Mouse (Mus musculus) CH12.LX (cell line): ENCODE data around the gene Cd151. TPM values are rescaled to one million over a fixed set of nuclear protein-coding genes. Genes with fewer than 3 reads are reported as not detected.
A peak's percentile ranks its signal among the peaks of the same experiment; 100 is the strongest.

ENCODE experiments used
- DNase-seq: peaks from one replicate; pipeline ENCODE4 v3.0.0-alpha.2; 2013; ENCODE audit errors: extremely low read depth
- H3K27ac ChIP-seq: 2 replicates; pipeline ENCODE4 v1.5.1; 2012; ENCODE audit warnings: low read depth, mild to moderate bottlenecking, control low read depth, moderate library complexity; ENCODE audit not compliant: insufficient read depth
- H3K27me3 ChIP-seq: replicated peaks from 2 replicates; pipeline ENCODE3; 2012; ENCODE audit warnings: inconsistent platforms
- H3K36me3 ChIP-seq, 2 experiments: replicated peaks in 1 of 2; 2 replicates each; pipeline versions ENCODE3 to v1.6.1; 2012; ENCODE audit warnings: inconsistent platforms in 1 of 2, low read length in 1 of 2, mild to moderate bottlenecking in 1 of 2, mixed read lengths in 1 of 2, moderate library complexity in 1 of 2; ENCODE audit not compliant: control insufficient read depth in 1 of 2, insufficient read depth in 1 of 2
- H3K4me1 ChIP-seq, 2 experiments: 2 replicates each; pipeline ENCODE4 v1.6.1; 2012; ENCODE audit warnings: inconsistent platforms in 1 of 2, moderate library complexity in 1 of 2; ENCODE audit not compliant: insufficient read depth in 2 of 2, control insufficient read depth in 1 of 2
- H3K4me2 ChIP-seq: 2 replicates; pipeline ENCODE4 v1.6.1; 2012; ENCODE audit warnings: low read depth, mild to moderate bottlenecking, control low read depth; ENCODE audit not compliant: poor library complexity, insufficient read depth, severe bottlenecking
- H3K4me3 ChIP-seq, 3 experiments: fragments of 150-350 bp in 1 of 3; sonication (generic) in 1 of 3; replicated peaks in 1 of 3; 2 replicates each; pipeline versions ENCODE3 to v1.5.1; 2011 to 2012; ENCODE audit warnings: low read depth in 2 of 3, low read length in 2 of 3, mild to moderate bottlenecking in 2 of 3, moderate library complexity in 2 of 3, control low read depth in 1 of 3, improper control_type of control experiment in 1 of 3, inconsistent platforms in 1 of 3, mixed read lengths in 1 of 3; ENCODE audit not compliant: poor library complexity in 1 of 3
- H3K79me2 ChIP-seq: replicated peaks from 2 replicates; pipeline ENCODE4 v1.6.1; 2012; ENCODE audit warnings: mild to moderate bottlenecking, moderate library complexity; ENCODE audit not compliant: control insufficient read depth, poor library complexity, insufficient read depth, severe bottlenecking; ENCODE audit errors: extremely low read depth
- H3K9ac ChIP-seq: 2 replicates; pipeline ENCODE4 v1.6.1; 2012; ENCODE audit warnings: low read depth, mild to moderate bottlenecking, control low read depth, moderate library complexity; ENCODE audit not compliant: insufficient read depth
- H3K9me3 ChIP-seq: replicated peaks from 2 replicates; pipeline ENCODE3; 2012; ENCODE audit warnings: low read length, inconsistent platforms, mixed read lengths
- BHLHE40 ChIP-seq: IDR thresholded peaks from 2 replicates; pipeline ENCODE4 v1.6.1; 2011; ENCODE audit warnings: mild to moderate bottlenecking, low read depth, low read length, improper control_type of control experiment
- CHD1 ChIP-seq: IDR thresholded peaks from 2 replicates; pipeline ENCODE4 v1.6.1; 2012; ENCODE audit warnings: low read depth, low read length, improper control_type of control experiment, inconsistent platforms
- CHD2 ChIP-seq: IDR thresholded peaks from 2 replicates; pipeline ENCODE4 v1.6.1; 2011; ENCODE audit warnings: low read length, improper control_type of control experiment
- CTCF ChIP-seq, 2 experiments: IDR thresholded peaks in 1 of 2; conservative IDR thresholded peaks in 1 of 2; 2 replicates each; pipeline ENCODE4 v1.5.1; 2011 to 2012; ENCODE audit warnings: low read depth in 2 of 2, low read length in 2 of 2, improper control_type of control experiment in 1 of 2, inconsistent platforms in 1 of 2, mild to moderate bottlenecking in 1 of 2, moderate library complexity in 1 of 2
- E2F4 ChIP-seq: IDR thresholded peaks from 2 replicates; pipeline ENCODE4 v1.6.1; 2011; ENCODE audit warnings: low read depth, low read length, improper control_type of control experiment; ENCODE audit not compliant: insufficient replicate concordance
- ELF1 ChIP-seq: IDR thresholded peaks from 2 replicates; pipeline ENCODE4 v1.6.1; 2014; ENCODE audit warnings: low read depth, mild to moderate bottlenecking, inconsistent platforms, low read length, improper control_type of control experiment
- ETS1 ChIP-seq: conservative IDR thresholded peaks from 2 replicates; pipeline ENCODE4 v1.6.1; 2012; ENCODE audit warnings: low read depth, mild to moderate bottlenecking, inconsistent platforms, low read length, improper control_type of control experiment, moderate library complexity
- HCFC1 ChIP-seq: IDR thresholded peaks from 2 replicates; pipeline ENCODE4 v1.6.1; 2012; ENCODE audit warnings: low read depth, mild to moderate bottlenecking, inconsistent platforms, low read length, improper control_type of control experiment
- IRF4 ChIP-seq: IDR thresholded peaks from 2 replicates; pipeline ENCODE4 v1.6.1; 2014; ENCODE audit warnings: low read depth, mild to moderate bottlenecking, inconsistent platforms, low read length, improper control_type of control experiment
- JUN ChIP-seq: IDR thresholded peaks from 2 replicates; pipeline ENCODE4 v1.6.1; 2011; ENCODE audit warnings: low read depth, mild to moderate bottlenecking, low read length, improper control_type of control experiment, moderate library complexity; ENCODE audit not compliant: insufficient read depth
- KAT2A ChIP-seq: IDR thresholded peaks from 2 replicates; pipeline ENCODE4 v1.6.1; 2012; ENCODE audit warnings: low read length, improper control_type of control experiment, inconsistent platforms; ENCODE audit not compliant: insufficient replicate concordance
- MXI1 ChIP-seq: IDR thresholded peaks from 2 replicates; pipeline ENCODE4 v1.6.1; 2011; ENCODE audit warnings: mild to moderate bottlenecking, low read depth, low read length, improper control_type of control experiment
- RAD21 ChIP-seq: IDR thresholded peaks from 2 replicates; pipeline ENCODE4 v1.6.1; 2011; ENCODE audit warnings: low read depth, mild to moderate bottlenecking, low read length, improper control_type of control experiment, moderate library complexity
- SMC3 ChIP-seq: IDR thresholded peaks from 2 replicates; pipeline ENCODE4 v1.6.1; 2011; ENCODE audit warnings: low read depth, low read length, improper control_type of control experiment
- TBP ChIP-seq: conservative IDR thresholded peaks from 2 replicates; pipeline ENCODE4 v1.6.1; 2011; ENCODE audit warnings: low read depth, low read length, improper control_type of control experiment
- UBTF ChIP-seq: IDR thresholded peaks from 2 replicates; pipeline ENCODE4 v1.6.1; 2012; ENCODE audit warnings: low read depth, mild to moderate bottlenecking, inconsistent platforms, low read length, improper control_type of control experiment, moderate library complexity
- ZMIZ1 ChIP-seq: IDR thresholded peaks from 2 replicates; pipeline ENCODE4 v1.6.1; 2012; ENCODE audit warnings: low read depth, mild to moderate bottlenecking, inconsistent platforms, low read length, improper control_type of control experiment
- dilution Hi-C: fragments of 300-500 bp; cut with MboI; formaldehyde crosslinking; loops from 2 replicates; pipeline ENCODE4 v1.14.3; 2020; ENCODE audit warnings: low sequenced_read_pairs; ENCODE audit not compliant: extremely low pct_unique_long_range_greater_than_20kb, extremely low pct_ligation_motif_present
- in situ Hi-C: fragments of 300-500 bp; cut with MboI; formaldehyde crosslinking; loops from 3 replicates; pipeline ENCODE4 v1.14.3; 2019; ENCODE audit warnings: low sequenced_read_pairs, low pct_ligation_motif_present, low pct_unique_long_range_greater_than_20kb, mixed read lengths
- polyA plus RNA-seq: library from polyadenylated mRNA; unstranded; fragments of >175 nt; gene quantifications from 2 replicates; pipeline ENCODE4 v1.2.1, GENCODE M21; 2012; ENCODE audit warnings: low read depth; ENCODE audit not compliant: insufficient read length
- total RNA-seq, 2 experiments: library from RNA; depleted of rRNA; stranded (reverse); fragments of 300-350 nt in 1 of 2; fragments of >200 nt in 1 of 2; gene quantifications; 2 replicates each; pipeline ENCODE4 v1.2.3; 2012 to 2014

Cd151 gene
- total and polyA plus RNA-seq, 3 experiments, result 10.6 to 21.1 (median 14.9) TPM

DNA sequence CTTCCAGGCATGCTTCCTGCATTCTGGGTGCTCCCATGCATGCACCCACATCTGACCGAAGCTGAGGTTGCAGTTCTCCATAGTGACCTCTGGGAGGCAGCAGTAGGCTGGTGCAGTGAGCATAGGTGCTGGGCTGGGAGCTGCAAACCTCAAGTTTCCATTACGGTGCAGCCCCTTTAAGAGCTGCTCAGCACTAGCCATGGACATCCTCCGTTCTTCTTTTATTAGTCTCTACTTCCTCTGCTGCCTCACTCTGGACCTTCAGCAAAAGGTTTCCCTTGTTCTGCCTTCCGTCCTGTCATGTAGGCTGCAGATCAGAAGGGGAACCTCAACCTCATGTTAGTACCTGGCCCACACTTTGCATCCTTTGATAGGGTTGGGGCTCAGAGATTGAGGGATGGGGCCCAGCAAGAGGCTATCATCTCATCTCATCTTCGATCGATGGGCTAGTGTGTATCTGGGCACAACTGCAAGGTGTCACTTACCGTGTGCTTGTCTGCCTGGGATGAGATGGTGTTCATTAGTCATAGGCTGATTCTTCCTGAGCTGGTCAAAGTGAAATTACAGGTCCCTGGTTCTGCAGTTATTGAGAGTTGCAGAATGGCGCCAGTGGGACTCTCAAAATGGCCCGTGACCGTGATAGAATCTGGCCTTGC is 13.8 kb downstream of the Cd151 start (continued):
- TF ChIP-seq ETS1 (peak; percentile 41; the same call in 1 of the 2 replicates), ELF1 (peak; percentile 53), JUN (0 out of 2 replicates have a peak, but pooled peaks have one; percentile 11), BHLHE40 (peak; percentile 43; the same call in 1 of the 2 replicates), HCFC1 (peak; percentile 56), MXI1 (peak; percentile 68), E2F4 (no peak), ZMIZ1 (no peak), RAD21 (peak; percentile 94), TBP (no peak), CHD2 (no peak)
- TF ChIP-seq, all 38 proteins: peak for 23

DNA sequence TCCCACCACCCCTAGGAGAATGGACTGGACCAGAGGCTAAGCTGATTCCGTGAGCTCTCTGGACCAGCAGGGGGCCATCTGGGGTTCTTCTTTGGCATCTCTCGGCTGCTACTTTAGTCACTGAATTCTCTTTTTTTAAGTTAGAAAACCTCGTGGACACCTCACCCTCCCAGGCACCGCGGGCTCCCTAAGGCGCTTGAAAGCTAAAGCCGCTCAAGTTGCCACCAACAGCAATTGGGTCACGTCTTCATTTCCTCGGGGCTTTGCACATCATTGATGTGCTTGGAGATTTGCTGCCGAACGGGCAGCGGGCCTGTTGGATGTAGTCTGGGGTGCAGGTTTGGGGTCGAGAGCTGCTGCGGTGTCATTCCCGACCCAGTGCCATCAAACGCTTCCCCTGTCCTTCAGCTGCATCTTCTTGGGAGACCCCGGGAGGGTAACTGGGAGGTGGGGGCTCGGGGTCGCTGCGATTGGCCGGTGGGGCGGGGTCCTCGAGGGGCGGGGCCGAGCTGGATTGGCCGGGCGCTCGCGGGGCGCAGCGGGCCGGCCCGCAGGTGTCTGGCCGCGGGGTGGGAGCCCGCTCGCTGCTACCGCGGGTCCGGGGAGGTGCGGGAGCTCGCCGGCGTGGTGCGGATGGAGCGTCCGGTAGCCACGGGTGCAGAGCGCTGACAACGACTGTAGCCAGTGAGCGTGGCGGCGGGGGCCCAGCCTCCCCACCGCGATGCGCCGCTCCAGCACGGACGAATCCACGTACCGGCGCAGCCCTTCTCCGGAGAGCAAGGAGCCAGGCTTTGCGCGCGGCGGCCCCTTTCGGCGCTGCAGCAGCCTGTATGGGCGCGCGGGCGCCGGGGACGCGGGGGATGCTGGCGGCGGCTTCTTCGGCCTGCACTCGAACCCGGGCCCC is 14.6 kb downstream of the Cd151 start:
- Histone ChIP-seq H3K36me3 (peaks cover 0 to 39% of the 10 kb centered on the region in 2 experiments), H3K4me1 (peaks cover 11 to 39% of the 10 kb centered on the region in 2 experiments), H3K4me3 (peak overlapping the region in 2 of 3 experiments; percentile 16 to 64), H3K4me2 (peak overlapping the region; percentile 88), H3K27me3 (no peaks in the 10 kb centered on the region), H3K9me3 (no peaks in the 10 kb centered on the region), H3K9ac (peak overlapping the region; percentile 26; the same call in 1 of the 2 replicates), H3K79me2 (no peaks in the 10 kb centered on the region), H3K27ac (no peak overlapping the region)
- DNase-seq, result peak; percentile 24
- TF ChIP-seq IRF4 (no peak), CTCF (conservative IDR thresholded peaks at IDR 0.05 in 1 of 2, IDR thresholded peaks at IDR 0.05 in 1 of 2; ENCODE audit: low read depth in 2 of 2, low read length in 2 of 2) (peak in 1 of 2 experiments; percentile 60; a peak in 2 of 4 replicates), CHD1 (no peak), RAD21 (peak; percentile 5), SMC3 (peak; percentile 44), CHD2 (no peak), KAT2A (no peak), UBTF (peak; percentile 58; the same call in 1 of the 2 replicates)
- in situ Hi-C loops (loop anchor here (5.0 kb wide), 1 partner anchor 46 kb away; no protein-coding TSS in a partner anchor), dilution Hi-C loops (no loop called here)
